Mouse (Mus musculus) lung, embryonic 16.5 days (tissue): ENCODE measurements at regions not wholly inside any gene's neighbourhood (a gene's known extent, or its start where the extent isn't known, plus 50 kb on each side); places are given as distances from the start of the nearest gene placed in this dataset.

Source experiments
- ATAC-seq: fragments of 200-750 bp; cut with Nextera tagmentation; 2 replicates; pipeline ENCODE4 v1.8.0; 2017; ENCODE audit warnings: low read depth, mild to moderate bottlenecking, moderate library complexity
- H3K27ac ChIP-seq: fragments of 300-500 bp; sonication (generic); 2 replicates; pipeline ENCODE4 v1.5.1; 2014; ENCODE audit warnings: mild to moderate bottlenecking, control low read depth, low read length
- H3K27me3 ChIP-seq: fragments of 300-500 bp; sonication (generic); 2 replicates; pipeline ENCODE4 v1.6.1; 2014; ENCODE audit warnings: low read depth, low read length, mixed read lengths; ENCODE audit not compliant: control insufficient read depth, insufficient read depth
- H3K36me3 ChIP-seq: fragments of 300-500 bp; sonication (generic); 2 replicates; pipeline ENCODE4 v1.6.1; 2014; ENCODE audit warnings: low read length; ENCODE audit not compliant: control insufficient read depth, insufficient read depth
- H3K4me1 ChIP-seq: fragments of 300-500 bp; sonication (generic); replicated peaks from 2 replicates; pipeline ENCODE4 v1.6.1; 2014; ENCODE audit warnings: low read length, mixed read lengths; ENCODE audit not compliant: control insufficient read depth, insufficient read depth
- H3K4me2 ChIP-seq: fragments of 300-500 bp; sonication (generic); 2 replicates; pipeline ENCODE4 v1.6.1; 2014; ENCODE audit warnings: low read depth, low read length, control low read depth
- H3K4me3 ChIP-seq: fragments of 300-500 bp; sonication (generic); 2 replicates; pipeline ENCODE4 v1.5.1; 2014; ENCODE audit warnings: mild to moderate bottlenecking, low read length, control low read depth
- H3K9ac ChIP-seq: fragments of 300-500 bp; sonication (generic); 2 replicates; pipeline ENCODE4 v1.6.1; 2014; ENCODE audit warnings: low read length, control low read depth
- H3K9me3 ChIP-seq: fragments of 300-500 bp; sonication (generic); 2 replicates; pipeline ENCODE4 v1.6.1; 2016; ENCODE audit warnings: low read length; ENCODE audit not compliant: control insufficient read depth
- WGBS: fragments of 180-500 bp; shearing (Covaris S2); extraction: QIAGEN DNeasy Blood & Tissue Kit; methylation state at CpG from one replicate; pipeline ENCODE4 v1.1.7; 2014; 5-methylcytosine and 5-hydroxymethylcytosine counted together

GRCm38 (mm10) chr2:98439532-98439931 is 222.5 kb upstream of the Gm10801 start:
- H3K4me2 ChIP-seq = no peak overlapping the region
- peak; percentile 67 for ATAC-seq
- H3K9ac ChIP-seq = no peak overlapping the region
- no peaks in the 10 kb centered on the region for H3K4me1 ChIP-seq
- WGBS = 45% methylated on average over 2 of the region's 2 CpGs
- no peaks in the 10 kb centered on the region for H3K27me3 ChIP-seq
- no peak overlapping the region for H3K4me3 ChIP-seq
- no peak overlapping the region for H3K27ac ChIP-seq
- no peaks in the 10 kb centered on the region for H3K36me3 ChIP-seq
- no peaks in the 10 kb centered on the region for H3K9me3 ChIP-seq

GRCm38 (mm10) chr2:98481533-98481932 is 180.5 kb upstream of the Gm10801 start:
- Histone ChIP-seq H3K4me2 (no peak overlapping the region), H3K9me3 (no peaks in the 10 kb centered on the region), H3K9ac (no peak overlapping the region), H3K4me3 (no peak overlapping the region), H3K4me1 (no peaks in the 10 kb centered on the region), H3K27ac (no peak overlapping the region), H3K27me3 (no peaks in the 10 kb centered on the region), H3K36me3 (no peaks in the 10 kb centered on the region)
- 81% methylated on average over 1 of the region's 1 CpGs for WGBS
- no peak for ATAC-seq
